10 mouse cellular contexts compared by ENCODE assay signal in genomic region chr4:57091363-57091762, GRCm38 (mm10). TPM values are rescaled to one million over a fixed set of nuclear protein-coding genes. Genes with fewer than 3 reads are reported as not detected.
A peak's percentile ranks its signal among the peaks of the same experiment; 100 is the strongest.
DNase-seq lines count a peak whose midpoint lies in the region; ATAC-seq lines count a peak whose summit lies in the region.
"Had no signal": no experiment of that assay in that cellular context is flagged by ENCODE, and none has a peak within 500 bp of the region (broad histone marks: within the 10 kb centered on the region; RNA-seq: fewer than 3 reads in every experiment).

No protein-coding gene starts in this region.

- no peak overlapping the region for H3K4me3 ChIP-seq in hindbrain, embryonic 14.5 days (replicated peaks; ENCODE audit: low read length)
- H3K4me3 ChIP-seq in neural tube, embryonic 15.5 days (replicated peaks): no peak overlapping the region

- no peaks in the 10 kb centered on the region for H3K9me3 ChIP-seq in hindbrain, embryonic 14.5 days (ENCODE audit: control insufficient read depth, low read length)
- no peaks in the 10 kb centered on the region for H3K9me3 ChIP-seq in neural tube, embryonic 15.5 days (replicated peaks)

- peak; percentile 87 for ATAC-seq in activated CD4-positive, CD25-positive, alpha-beta regulatory T cell, adult 4 months
- peak; percentile 87 for ATAC-seq in hindbrain, embryonic 14.5 days (ENCODE audit: low FRiP score)
- ATAC-seq in neural tube, embryonic 15.5 days (ENCODE audit: low FRiP score): peak; percentile 88

- DNase-seq in layer of hippocampus, adult 11-12 months (ENCODE audit: low spot score): peak; percentile 27
- no peak for DNase-seq in layer of hippocampus, postnatal 14 days (ENCODE audit: low spot score in 2 of 2)
- DNase-seq in hindbrain, embryonic 14.5 days (ENCODE audit: low spot score): peak; percentile 69
- no peak for DNase-seq in kidney, postnatal 14 days
- DNase-seq in left cerebral cortex, postnatal 4 days: no peak
- DNase-seq in heart, adult 8-10 months (ENCODE audit: low spot score): no peak

- peak overlapping the region; percentile 45 for H3K9ac ChIP-seq in hindbrain, embryonic 14.5 days
- H3K9ac ChIP-seq in neural tube, embryonic 15.5 days (replicated peaks): no peak overlapping the region
- H3K9ac ChIP-seq: liver, embryonic 14.5 days had no signal

- H3K4me1 ChIP-seq in hindbrain, embryonic 14.5 days (replicated peaks; ENCODE audit: control insufficient read depth, insufficient read depth, low read length): peaks cover 21% of the 10 kb centered on the region
- peaks cover 23% of the 10 kb centered on the region for H3K4me1 ChIP-seq in neural tube, embryonic 15.5 days

- intact Hi-C loops in left cerebral cortex, postnatal 4 days (cut with DNase I): no loop called here

- WGBS in hindbrain, embryonic 14.5 days: 11% methylated on average over 12 of the region's 12 CpGs
- 13% methylated on average over 12 of the region's 12 CpGs for WGBS in neural tube, embryonic 15.5 days

- peak overlapping the region; percentile 23 for H3K4me2 ChIP-seq in hindbrain, embryonic 14.5 days (replicated peaks)
- H3K4me2 ChIP-seq in neural tube, embryonic 15.5 days: peak overlapping the region; percentile 19

- H3K36me3 ChIP-seq in hindbrain, embryonic 14.5 days (replicated peaks; ENCODE audit: control insufficient read depth, insufficient read depth): no peaks in the 10 kb centered on the region
- no peaks in the 10 kb centered on the region for H3K36me3 ChIP-seq in neural tube, embryonic 15.5 days

- H3K27me3 ChIP-seq in hindbrain, embryonic 14.5 days (ENCODE audit: control insufficient read depth, insufficient read depth, low read length): no peaks in the 10 kb centered on the region
- no peaks in the 10 kb centered on the region for H3K27me3 ChIP-seq in neural tube, embryonic 15.5 days (replicated peaks)

- H3K27ac ChIP-seq in hindbrain, embryonic 14.5 days: peak overlapping the region; percentile 88
- H3K27ac ChIP-seq in neural tube, embryonic 15.5 days (replicated peaks): peak overlapping the region; percentile 81
- H3K27ac ChIP-seq: liver, embryonic 14.5 days had no signal

RNA-seq across cellular contexts. Expression of gene Epb41l4b, which starts 51.9 kb away (rescaled TPM):
- 10 to 100 TPM; 14.8 to 18.4 TPM for total RNA-seq in layer of hippocampus, postnatal 14 days (2021)
- not detected for polyA plus RNA-seq in activated CD4-positive, CD25-positive, alpha-beta regulatory T cell, adult 4 months (2017; shearing (Covaris generic))
- 3.8 and 4.2 TPM in 2 replicates for polyA plus RNA-seq in hindbrain, embryonic 14.5 days (2014; fragmentation: Nextera tagmentation; extraction: Ambion mirVana)
- 4.5 and 6.5 TPM in 2 replicates for polyA plus RNA-seq in neural tube, embryonic 15.5 days (2015; fragmentation: Nextera tagmentation; extraction: Ambion mirVana)
- 1 to 10 TPM; 6.3 to 8.4 TPM for total RNA-seq in left cerebral cortex, postnatal 4 days (2021)
- total RNA-seq in heart, adult 8-10 months (2022): 1 to 10 TPM; 1.4 to 3.4 (median 2.6) TPM
- total RNA-seq: MEL had no signal

Comparison
In these comparisons a context has a peak if more than half of its experiments do, and no peak if none do; other contexts are left out.
1. DNase-seq: peak in layer of hippocampus, adult 11-12 months (single experiment) and hindbrain, embryonic 14.5 days (single experiment); none in layer of hippocampus, postnatal 14 days (0 of 2), kidney, postnatal 14 days (single experiment), left cerebral cortex, postnatal 4 days (single experiment) and heart, adult 8-10 months (single experiment).
2. Peak in every context shown above with its lines, with median percentiles within 50 percentile points of each other: ATAC-seq.